Mouse (Mus musculus) hindbrain, embryonic 13.5 days (tissue): ENCODE results near the gene Wdr25. TPM values are rescaled to one million over a fixed set of nuclear protein-coding genes. Genes with fewer than 3 reads are reported as not detected.
"Not testable (repeated sequence)": the region's sequence is repeated elsewhere in the genome, so short reads cannot be mapped to it uniquely, and the experiment has no call there.

Source experiments
- ATAC-seq: fragments of 200-750 bp; cut with Nextera tagmentation; 2 replicates; pipeline ENCODE4 v1.8.0; 2017; ENCODE audit warnings: moderate TSS enrichment; ENCODE audit not compliant: low FRiP score
- H3K27ac ChIP-seq: fragments of 300-500 bp; sonication (generic); 2 replicates; pipeline ENCODE4 v1.5.1; 2015; ENCODE audit warnings: inconsistent platforms, mild to moderate bottlenecking, moderate library complexity
- H3K27me3 ChIP-seq: fragments of 300-500 bp; sonication (generic); 2 replicates; pipeline ENCODE4 v1.6.1; 2015; ENCODE audit warnings: mild to moderate bottlenecking, inconsistent platforms
- H3K36me3 ChIP-seq: fragments of 300-500 bp; sonication (generic); 2 replicates; pipeline ENCODE4 v1.6.1; 2015; ENCODE audit warnings: mild to moderate bottlenecking, inconsistent platforms
- H3K4me1 ChIP-seq: fragments of 300-500 bp; sonication (generic); replicated peaks from 2 replicates; pipeline ENCODE4 v1.6.1; 2015; ENCODE audit warnings: inconsistent platforms
- H3K4me2 ChIP-seq: fragments of 300-500 bp; sonication (generic); 2 replicates; pipeline ENCODE4 v1.6.1; 2015; ENCODE audit warnings: inconsistent platforms, mild to moderate bottlenecking, moderate library complexity
- H3K4me3 ChIP-seq: fragments of 300-500 bp; sonication (generic); 2 replicates; pipeline ENCODE4 v1.5.1; 2015; ENCODE audit warnings: mild to moderate bottlenecking, inconsistent platforms
- H3K9ac ChIP-seq: fragments of 300-500 bp; sonication (generic); 2 replicates; pipeline ENCODE4 v1.6.1; 2015; ENCODE audit warnings: mild to moderate bottlenecking, inconsistent platforms
- H3K9me3 ChIP-seq: fragments of 300-500 bp; sonication (generic); 2 replicates; pipeline ENCODE4 v1.6.1; 2016; ENCODE audit warnings: inconsistent platforms
- whole genome bisulfite sequencing: fragments of 180-500 bp; shearing (Covaris S2); methylation state at CpG from one replicate; pipeline ENCODE4 v1.1.7; 2015; 5-methylcytosine and 5-hydroxymethylcytosine counted together
- polyA plus RNA-seq: library from polyadenylated mRNA; unstranded; fragments of >200 nt; fragmentation: Nextera tagmentation; extraction: Ambion mirVana; gene quantifications from 2 replicates; pipeline ENCODE4 v1.2.1, GENCODE M21; 2015

Gene Wdr25
- 6.6 and 8.5 TPM in 2 replicates for polyA plus RNA-seq

DNA sequence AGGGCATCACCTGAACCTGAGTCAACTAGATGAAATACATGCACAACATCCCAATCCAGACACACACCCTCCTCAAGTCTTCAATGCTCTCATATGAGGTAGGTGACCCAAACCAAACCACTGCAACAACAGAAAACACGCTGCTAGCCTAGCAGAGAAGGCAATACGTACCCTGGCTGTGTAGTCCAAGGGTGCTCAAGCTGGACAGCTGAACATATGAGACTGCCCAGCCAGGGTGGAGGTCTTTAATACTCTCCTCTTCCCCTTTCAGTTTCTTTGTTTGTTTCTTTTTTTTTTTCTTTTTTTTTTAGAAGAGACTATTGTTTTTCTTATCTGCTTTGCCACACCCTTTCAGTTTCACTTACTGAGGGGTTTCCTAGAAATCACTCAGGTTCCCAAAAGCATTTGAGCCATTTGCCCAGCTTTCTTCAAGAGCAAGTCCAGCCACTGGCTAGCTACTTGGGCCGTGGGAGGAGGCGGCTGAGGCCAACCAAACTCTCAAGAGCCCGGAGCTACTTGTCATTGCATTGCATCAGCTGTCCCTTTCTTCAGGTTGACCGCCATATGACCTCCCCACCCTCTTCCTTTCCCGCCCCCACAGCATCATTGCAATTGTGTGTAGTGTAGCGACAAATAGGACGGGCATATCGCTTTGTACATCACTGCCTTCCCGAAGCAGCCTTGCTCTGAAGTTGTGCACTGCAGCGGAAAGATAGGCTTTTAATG lies at the start of gene Wdr25:
Gene Wdr25, plus strand, starts transcription at position 643 of the 726 bp plus-strand sequence.
- Histone ChIP-seq H3K4me3 (peak within 1 kb of the TSS; percentile 91), H3K4me1 (peaks cover 28% of the 10 kb centered on the region), H3K4me2 (peak within 1 kb of the TSS; percentile 94), H3K36me3 (peaks cover 30% of the 10 kb centered on the region), H3K27ac (peak within 1 kb of the TSS; percentile 74), H3K27me3 (no peaks in the 10 kb centered on the region), H3K9me3 (no peaks in the 10 kb centered on the region), H3K9ac (peak within 1 kb of the TSS; percentile 83)
- ATAC-seq: no peak
- 20% methylated on average over 12 of the region's 12 CpGs for WGBS

GRCm38 (mm10) chr12:108848033-108848432 lies 45.4 kb upstream of the Wdr25 start:
- H3K4me3 ChIP-seq, H3K27me3 ChIP-seq, H3K27ac ChIP-seq, H3K9me3 ChIP-seq, H3K9ac ChIP-seq, ATAC-seq, H3K4me2 ChIP-seq: not testable (repeated sequence)
- 94% methylated on average over 3 of the region's 3 CpGs for WGBS
- peaks cover 12% of the 10 kb centered on the region for H3K4me1 ChIP-seq
- H3K36me3 ChIP-seq: peaks cover 21% of the 10 kb centered on the region

GRCm38 (mm10) chr12:108849488-108850022 lies 43.9 kb upstream of the Wdr25 start:
- Histone ChIP-seq H3K9me3 (no peaks in the 10 kb centered on the region), H3K27me3 (no peaks in the 10 kb centered on the region), H3K27ac (no peak overlapping the region), H3K4me2 (no peak overlapping the region), H3K36me3 (peaks cover 21% of the 10 kb centered on the region), H3K4me3 (no peak overlapping the region), H3K9ac (no peak overlapping the region), H3K4me1 (peaks cover 12% of the 10 kb centered on the region)
- ATAC-seq: no peak
- WGBS: 89% methylated on average over 4 of the region's 4 CpGs

DNA sequence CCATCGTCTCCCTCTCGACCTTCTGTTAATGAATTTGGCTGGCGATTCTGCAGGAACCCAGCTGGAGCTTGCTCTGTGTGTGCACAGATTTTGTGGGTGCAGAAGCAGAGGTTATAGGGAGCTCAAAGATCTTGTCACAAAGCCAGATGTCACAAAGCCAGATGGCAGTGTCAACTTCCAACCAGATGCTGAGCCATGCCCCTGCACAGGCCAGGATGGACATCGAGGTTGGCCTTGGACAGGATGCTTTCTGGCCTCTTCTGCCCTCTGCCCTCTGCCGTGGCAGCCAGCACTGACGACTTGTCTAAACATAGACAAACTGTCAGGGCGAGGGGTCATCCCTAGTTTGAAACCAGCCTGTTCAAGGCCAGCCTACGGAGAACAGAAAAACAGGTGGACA lies 43.3 kb upstream of the Wdr25 start:
- no peak overlapping the region for H3K4me2 ChIP-seq
- no peaks in the 10 kb centered on the region for H3K27me3 ChIP-seq
- no peak for ATAC-seq
- no peak overlapping the region for H3K4me3 ChIP-seq
- peaks cover 20% of the 10 kb centered on the region for H3K36me3 ChIP-seq
- H3K27ac ChIP-seq: no peak overlapping the region
- no peaks in the 10 kb centered on the region for H3K9me3 ChIP-seq
- 58% methylated on average over 8 of the region's 8 CpGs for WGBS
- 0 out of 2 replicates have a peak overlapping the region, but pooled peaks have one; percentile 24 for H3K9ac ChIP-seq
- H3K4me1 ChIP-seq: peaks cover 12% of the 10 kb centered on the region

- no peak overlapping the region for H3K4me3 ChIP-seq
- H3K4me1 ChIP-seq: peaks cover 12% of the 10 kb centered on the region
- 93% methylated on average over 8 of the region's 8 CpGs for WGBS
- no peak overlapping the region for H3K4me2 ChIP-seq
- peaks cover 22% of the 10 kb centered on the region for H3K36me3 ChIP-seq
- H3K9me3 ChIP-seq: no peaks in the 10 kb centered on the region
- no peak for ATAC-seq
- H3K9ac ChIP-seq: 0 out of 2 replicates have a peak overlapping the region, but pooled peaks have one; percentile 24
- no peak overlapping the region for H3K27ac ChIP-seq
- no peaks in the 10 kb centered on the region for H3K27me3 ChIP-seq
These were observed 42.5 kb upstream of the Wdr25 start for GRCm38 (mm10) chr12:108850886-108851285.

GRCm38 (mm10) chr12:108852822-108853221 lies 40.6 kb upstream of the Wdr25 start:
- no peak overlapping the region for H3K27ac ChIP-seq
- no peaks in the 10 kb centered on the region for H3K27me3 ChIP-seq
- H3K36me3 ChIP-seq: peaks cover 24% of the 10 kb centered on the region
- no peak overlapping the region for H3K4me2 ChIP-seq
- H3K4me3 ChIP-seq: no peak overlapping the region
- no peaks in the 10 kb centered on the region for H3K9me3 ChIP-seq
- WGBS: 94% methylated on average over 8 of the region's 8 CpGs
- H3K9ac ChIP-seq: no peak overlapping the region
- no peak for ATAC-seq
- peaks cover 12% of the 10 kb centered on the region for H3K4me1 ChIP-seq

DNA sequence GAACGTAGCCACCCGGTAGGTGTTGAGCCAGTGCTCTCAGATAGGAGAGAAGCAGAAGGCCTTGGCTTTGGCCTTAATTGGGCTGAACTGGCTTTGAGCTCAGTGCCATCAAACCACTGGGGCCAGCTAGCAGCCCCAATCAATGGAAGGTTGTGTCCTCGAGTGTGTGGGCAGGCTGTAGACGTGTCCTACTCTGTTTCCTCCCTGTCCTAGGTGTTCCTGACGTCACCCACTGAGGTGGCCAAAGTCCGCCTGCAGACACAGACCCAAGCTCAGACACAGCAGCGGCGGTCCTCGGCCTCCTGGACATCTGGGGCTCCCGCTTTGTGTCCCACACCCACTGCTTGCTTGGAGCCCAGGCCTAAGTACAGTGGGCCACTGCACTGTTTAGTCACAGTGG lies 38.4 kb upstream of the Wdr25 start:
- Histone ChIP-seq H3K9me3 (no peaks in the 10 kb centered on the region), H3K36me3 (peaks cover 36% of the 10 kb centered on the region), H3K27me3 (no peaks in the 10 kb centered on the region), H3K4me2 (no peak overlapping the region), H3K4me1 (peaks cover 10% of the 10 kb centered on the region), H3K4me3 (no peak overlapping the region), H3K9ac (no peak overlapping the region), H3K27ac (no peak overlapping the region)
- ATAC-seq: no peak
- WGBS: 91% methylated on average over 10 of the region's 10 CpGs

- Histone ChIP-seq H3K9ac (no peak overlapping the region), H3K4me2 (no peak overlapping the region), H3K27ac (no peak overlapping the region), H3K27me3 (no peaks in the 10 kb centered on the region), H3K36me3 (peaks cover 47% of the 10 kb centered on the region), H3K4me1 (no peaks in the 10 kb centered on the region; the same call in 1 of the 2 replicates), H3K9me3 (no peaks in the 10 kb centered on the region), H3K4me3 (no peak overlapping the region)
- WGBS: 83% methylated on average over 8 of the region's 8 CpGs
- no peak for ATAC-seq
These were observed 37.2 kb upstream of the Wdr25 start for GRCm38 (mm10) chr12:108856186-108856585.

- no peaks in the 10 kb centered on the region for H3K4me1 ChIP-seq
- 86% methylated on average over 7 of the region's 7 CpGs for WGBS
- ATAC-seq: no peak
- H3K9me3 ChIP-seq: no peaks in the 10 kb centered on the region
- H3K27ac ChIP-seq: no peak overlapping the region
- H3K4me3 ChIP-seq: no peak overlapping the region
- H3K9ac ChIP-seq: no peak overlapping the region
- peaks cover 56% of the 10 kb centered on the region for H3K36me3 ChIP-seq
- no peak overlapping the region for H3K4me2 ChIP-seq
- no peaks in the 10 kb centered on the region for H3K27me3 ChIP-seq
These were observed 36.3 kb upstream of the Wdr25 start for GRCm38 (mm10) chr12:108857109-108857508.

GRCm38 (mm10) chr12:108857589-108858184 lies 35.7 kb upstream of the Wdr25 start:
- no peak overlapping the region for H3K4me2 ChIP-seq
- no peak overlapping the region for H3K4me3 ChIP-seq
- no peak overlapping the region for H3K27ac ChIP-seq
- H3K36me3 ChIP-seq: peaks cover 62% of the 10 kb centered on the region
- no peak overlapping the region for H3K9ac ChIP-seq
- no peaks in the 10 kb centered on the region for H3K27me3 ChIP-seq
- no peaks in the 10 kb centered on the region for H3K4me1 ChIP-seq
- no peak for ATAC-seq
- 83% methylated on average over 7 of the region's 7 CpGs for WGBS
- no peaks in the 10 kb centered on the region for H3K9me3 ChIP-seq

- H3K9me3 ChIP-seq: no peaks in the 10 kb centered on the region
- WGBS: 95% methylated on average over 5 of the region's 5 CpGs
- no peak overlapping the region for H3K9ac ChIP-seq
- no peak for ATAC-seq
- H3K27ac ChIP-seq: no peak overlapping the region
- H3K4me2 ChIP-seq: no peak overlapping the region
- H3K36me3 ChIP-seq: peaks cover 70% of the 10 kb centered on the region
- no peak overlapping the region for H3K4me3 ChIP-seq
- H3K27me3 ChIP-seq: no peaks in the 10 kb centered on the region
- H3K4me1 ChIP-seq: no peaks in the 10 kb centered on the region
These were observed 34.9 kb upstream of the Wdr25 start for GRCm38 (mm10) chr12:108858486-108858885.

- no peak overlapping the region for H3K4me2 ChIP-seq
- WGBS: 92% methylated on average over 6 of the region's 6 CpGs
- no peak for ATAC-seq
- no peaks in the 10 kb centered on the region for H3K9me3 ChIP-seq
- H3K27ac ChIP-seq: no peak overlapping the region
- peaks cover 100% of the 10 kb centered on the region for H3K36me3 ChIP-seq
- no peaks in the 10 kb centered on the region for H3K4me1 ChIP-seq
- no peak overlapping the region for H3K9ac ChIP-seq
- no peak overlapping the region for H3K4me3 ChIP-seq
- no peaks in the 10 kb centered on the region for H3K27me3 ChIP-seq
These were observed 28.4 kb upstream of the Wdr25 start for GRCm38 (mm10) chr12:108865007-108865494.
